Mouse (Mus musculus) MEL (cell line): ENCODE measurements around the gene Ccdc188.

Experiments
- CTCF ChIP-seq, 3 experiments: IDR thresholded peaks in 2 of 3; conservative IDR thresholded peaks in 1 of 3; 2 replicates each; pipeline ENCODE4 v1.5.1; 2011 to 2012; ENCODE audit warnings: low read length in 3 of 3, low read depth in 2 of 3, mild to moderate bottlenecking in 2 of 3, improper control_type of control experiment in 1 of 3, inconsistent platforms in 1 of 3, mixed read lengths in 1 of 3, moderate library complexity in 1 of 3; ENCODE audit not compliant: control insufficient read depth in 1 of 3, insufficient read depth in 1 of 3, poor library complexity in 1 of 3, severe bottlenecking in 1 of 3
- EP300 ChIP-seq, 2 experiments: IDR thresholded peaks; 2 replicates each; pipeline ENCODE4 v1.6.1; 2011; ENCODE audit warnings: improper control_type of control experiment in 2 of 2, low read length in 2 of 2, low read depth in 1 of 2, mild to moderate bottlenecking in 1 of 2
- KAT2A ChIP-seq: conservative IDR thresholded peaks from 2 replicates; pipeline ENCODE4 v1.6.1; 2012; ENCODE audit warnings: low read depth, low read length, improper control_type of control experiment, inconsistent platforms
- MAZ ChIP-seq: IDR thresholded peaks from 2 replicates; pipeline ENCODE4 v1.6.1; 2012; ENCODE audit warnings: low read depth, mild to moderate bottlenecking, inconsistent platforms, low read length, improper control_type of control experiment
- POLR2AphosphoS5 ChIP-seq: IDR thresholded peaks from 2 replicates; pipeline ENCODE4 v1.6.1; 2012; ENCODE audit warnings: low read depth, borderline replicate concordance, mild to moderate bottlenecking, inconsistent platforms, low read length, moderate library complexity, mixed read lengths
- RCOR1 ChIP-seq: IDR thresholded peaks from 2 replicates; pipeline ENCODE4 v1.6.1; 2012; ENCODE audit warnings: low read depth, mild to moderate bottlenecking, inconsistent platforms, low read length, improper control_type of control experiment

- TF ChIP-seq EP300 (IDR thresholded peaks at IDR 0.05; ENCODE audit: low read depth in 1 of 2, low read length in 2 of 2) = no peak
- TF ChIP-seq MAZ = no peak
- TF ChIP-seq POLR2AphosphoS5 = no peak
- no peak for TF ChIP-seq CTCF (IDR thresholded peaks at IDR 0.05 in 2 of 3, conservative IDR thresholded peaks at IDR 0.05 in 1 of 3; ENCODE audit: control insufficient read depth in 1 of 3, insufficient read depth in 1 of 3, low read depth in 2 of 3, low read length in 3 of 3, poor library complexity in 1 of 3, severe bottlenecking in 1 of 3)
- no peak for TF ChIP-seq KAT2A
- TF ChIP-seq RCOR1 = no peak
Observed at GRCm38 (mm10) chr16:18220856-18221542, 3.3 kb downstream of the Ccdc188 start.
